Mouse (Mus musculus) left cerebral cortex, postnatal 10 days (tissue): ENCODE measurements around the gene Ccr4. TPM values are rescaled to one million over a fixed set of nuclear protein-coding genes. Genes with fewer than 3 reads are reported as not detected.
"Not testable (repeated sequence)": the region's sequence is repeated elsewhere in the genome, so short reads cannot be mapped to it uniquely, and the experiment has no call there.

Experiments
- DNase-seq, 2 experiments: peaks; one replicate each; pipeline ENCODE4 v3.0.0; 2021 to 2022; ENCODE audit warnings: low spot score in 2 of 2, mixed read lengths in 1 of 2; ENCODE audit errors: extremely low spot score in 1 of 2
- intact Hi-C: fragments of 180-260 bp; cut with DNase I; formaldehyde crosslinking; loops from one replicate; pipeline ENCODE4 v1.15.1; 2025
- total RNA-seq, 2 experiments: library from RNA; stranded (reverse); gene quantifications; 2 replicates each; pipeline ENCODE4 v1.2.3; 2021

Gene Ccr4
- total RNA-seq, 2 experiments from 2014 or later: not detected

- intact Hi-C loops: no loop called here
- no peak for DNase-seq
These were observed 21.2 kb upstream of the Ccr4 start for GRCm38 (mm10) chr9:114525891-114526290.

DNA sequence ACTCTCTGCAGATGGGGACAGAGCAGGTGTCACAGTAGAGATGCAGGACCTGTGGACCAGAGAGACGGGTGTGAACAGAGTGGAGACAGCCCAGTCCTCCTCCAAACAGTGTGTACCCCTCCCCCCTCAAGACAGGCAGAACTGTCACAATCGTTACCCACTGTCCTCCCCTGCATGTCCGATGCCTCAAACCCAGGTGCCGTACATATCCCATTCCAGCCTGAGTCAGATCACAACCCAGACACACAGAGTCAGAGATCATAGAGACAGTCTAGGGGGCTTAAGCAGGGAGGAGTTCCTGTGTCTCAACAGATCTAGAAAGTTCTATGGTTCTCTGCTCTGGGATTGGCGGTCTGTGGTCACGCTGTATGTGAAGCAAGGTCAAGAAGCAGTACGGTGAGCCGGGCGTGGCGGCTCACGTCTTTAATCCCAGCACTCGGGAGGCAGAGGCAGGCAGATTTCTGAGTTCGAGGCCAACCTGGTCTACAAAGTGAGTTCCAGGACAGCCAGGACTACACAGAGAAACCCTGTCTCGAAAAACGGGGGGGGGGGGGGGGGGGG lies 20.4 kb upstream of the Ccr4 start:
- intact Hi-C loops: no loop called here
- DNase-seq: no peak

GRCm38 (mm10) chr9:114522501-114522900 lies 17.8 kb upstream of the Ccr4 start:
- no peak for DNase-seq
- intact Hi-C loops: no loop called here

GRCm38 (mm10) chr9:114522041-114522440 lies 17.3 kb upstream of the Ccr4 start:
- intact Hi-C loops: no loop called here
- DNase-seq: no peak

- intact Hi-C loops, DNase-seq: not testable (repeated sequence)
These were observed 15.8 kb upstream of the Ccr4 start for GRCm38 (mm10) chr9:114520529-114520928.

- intact Hi-C loops: no loop called here
These were observed 14.2 kb upstream of the Ccr4 start for GRCm38 (mm10) chr9:114518812-114519477.

DNA sequence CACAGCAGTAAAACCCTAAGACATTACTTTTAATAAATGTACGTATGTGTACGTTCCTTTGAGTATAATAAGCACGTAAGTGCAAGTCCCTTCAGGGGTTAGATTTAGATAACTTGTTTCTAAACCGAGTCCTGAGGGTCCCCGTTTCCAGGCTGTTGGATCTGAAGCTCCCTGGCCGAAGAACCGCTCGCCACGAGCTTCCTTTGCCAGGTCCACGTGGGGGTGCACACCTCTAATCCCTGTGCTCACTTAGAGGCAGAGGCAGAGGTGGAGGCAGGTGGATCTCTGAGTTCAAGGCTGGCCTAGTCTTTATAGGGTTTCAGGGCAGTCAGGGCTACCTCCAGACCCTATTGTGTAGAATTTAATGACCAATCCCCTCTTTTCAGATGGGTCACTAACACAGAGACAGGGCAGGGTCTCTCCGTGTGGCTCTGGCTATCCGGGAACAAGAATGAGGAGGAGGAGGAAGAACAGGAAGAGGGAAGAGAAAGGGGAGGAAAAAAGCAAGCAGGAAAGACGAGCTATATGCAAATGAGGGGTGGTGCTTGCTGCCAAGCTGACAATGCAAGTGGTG lies 13.3 kb upstream of the Ccr4 start:
- no peak for DNase-seq
- intact Hi-C loops: no loop called here

More at GRCm38 (mm10) chr9:114518812-114519477, 14.2 kb upstream of the Ccr4 start:
- DNase-seq: no peak

DNA sequence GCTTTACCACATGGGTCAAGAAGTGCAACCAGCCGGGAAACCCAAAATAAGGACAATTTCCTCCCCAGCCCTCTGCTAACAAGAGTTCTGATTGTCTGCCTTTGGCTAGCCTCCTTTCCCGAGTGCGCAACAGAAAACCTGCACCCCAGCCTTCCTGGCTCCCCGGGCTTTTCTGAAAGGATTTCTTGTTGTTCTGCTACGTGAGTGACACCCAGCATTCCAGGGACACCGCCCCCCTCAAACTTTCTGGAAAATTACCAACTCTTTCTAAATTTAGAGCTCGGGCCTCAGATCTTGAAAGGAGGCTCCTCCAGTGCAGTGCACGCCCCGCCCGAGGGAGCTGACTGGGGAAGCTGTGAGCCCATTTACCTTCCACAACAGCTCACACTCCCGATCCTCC lies 10.6 kb upstream of the Ccr4 start, which contains the start of gene C130032M10Rik:
Gene C130032M10Rik (plus strand): TSS at position 334 of the 400 bp plus-strand sequence.
- intact Hi-C loops: no loop called here
- no peak for DNase-seq

GRCm38 (mm10) chr9:114512831-114513230 lies 8.1 kb upstream of the Ccr4 start:
- intact Hi-C loops: no loop called here
- no peak for DNase-seq

GRCm38 (mm10) chr9:114509785-114510184 lies 5.1 kb upstream of the Ccr4 start:
- intact Hi-C loops: no loop called here
- no peak for DNase-seq

- DNase-seq: no peak
- intact Hi-C loops: no loop called here
These were observed 2.7 kb upstream of the Ccr4 start for GRCm38 (mm10) chr9:114507421-114507820.

- DNase-seq: no peak
- intact Hi-C loops: no loop called here
These were observed 1.8 kb upstream of the Ccr4 start for GRCm38 (mm10) chr9:114506564-114506963.

- no peak for DNase-seq
- intact Hi-C loops: no loop called here
These were observed 1.8 kb downstream of the Ccr4 start for GRCm38 (mm10) chr9:114502711-114503427.

GRCm38 (mm10) chr9:114501913-114502312 lies 2.8 kb downstream of the Ccr4 start:
- DNase-seq: no peak
- intact Hi-C loops: no loop called here

DNA sequence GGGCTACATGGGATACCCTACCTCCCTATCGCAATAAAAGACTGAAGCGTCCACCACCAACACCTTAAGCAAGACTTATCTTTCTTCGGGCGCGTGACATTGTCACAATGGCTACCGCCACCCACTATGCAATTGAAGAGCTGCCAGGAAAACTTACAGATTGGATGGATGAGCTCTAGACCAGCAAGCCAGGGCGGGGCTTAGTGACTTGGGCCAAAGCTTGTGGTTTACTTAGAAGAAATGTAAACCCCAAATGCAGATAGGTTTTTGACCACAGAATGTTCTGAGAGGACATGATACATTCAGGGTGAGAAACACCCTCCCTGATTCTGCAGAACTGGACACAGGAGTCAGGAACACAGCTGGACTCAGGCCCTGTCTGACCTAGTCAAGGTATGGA lies 3.6 kb downstream of the Ccr4 start:
- no peak for DNase-seq
- intact Hi-C loops: no loop called here

DNA sequence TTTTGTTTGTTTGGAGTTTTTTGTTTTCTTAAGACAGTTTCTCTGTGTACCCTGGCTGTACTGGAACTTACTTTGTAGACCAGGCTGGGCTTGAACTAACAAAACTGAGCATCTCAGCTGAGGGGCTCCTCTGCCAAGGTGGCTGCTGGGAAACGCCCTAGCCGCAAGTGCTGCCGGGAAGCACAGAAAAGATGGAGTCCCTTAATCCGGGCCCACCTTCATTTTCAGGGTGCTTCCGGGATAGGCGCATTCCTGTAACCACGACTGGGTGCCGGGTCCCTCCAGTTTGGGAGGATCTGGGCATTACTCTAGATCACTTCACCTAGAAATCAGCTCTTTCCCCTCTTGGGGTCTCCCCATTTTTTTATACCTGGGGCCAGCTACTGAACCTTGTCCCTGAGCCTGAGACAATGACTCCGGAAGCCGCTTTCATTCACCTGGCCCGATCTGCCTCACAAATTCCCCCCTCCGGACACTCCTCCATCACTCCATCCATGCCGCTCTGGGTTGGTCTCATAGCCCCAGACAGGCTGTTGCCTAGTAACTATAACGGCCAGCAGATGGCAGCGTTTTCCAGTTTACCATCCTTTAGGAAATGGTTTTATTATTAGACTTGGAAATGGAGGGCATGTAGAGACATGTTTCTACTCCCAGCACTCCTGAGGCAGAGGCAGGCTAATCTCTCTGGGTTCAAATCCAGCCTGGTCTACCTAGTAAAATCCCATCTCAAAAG lies 4.8 kb downstream of the Ccr4 start:
- DNase-seq: peak in 1 of 2 experiments; percentile 57
- intact Hi-C loops: loop anchor here (5.0 kb wide), 2 partner anchors 82 to 83 kb away; no protein-coding TSS in a partner anchor

DNA sequence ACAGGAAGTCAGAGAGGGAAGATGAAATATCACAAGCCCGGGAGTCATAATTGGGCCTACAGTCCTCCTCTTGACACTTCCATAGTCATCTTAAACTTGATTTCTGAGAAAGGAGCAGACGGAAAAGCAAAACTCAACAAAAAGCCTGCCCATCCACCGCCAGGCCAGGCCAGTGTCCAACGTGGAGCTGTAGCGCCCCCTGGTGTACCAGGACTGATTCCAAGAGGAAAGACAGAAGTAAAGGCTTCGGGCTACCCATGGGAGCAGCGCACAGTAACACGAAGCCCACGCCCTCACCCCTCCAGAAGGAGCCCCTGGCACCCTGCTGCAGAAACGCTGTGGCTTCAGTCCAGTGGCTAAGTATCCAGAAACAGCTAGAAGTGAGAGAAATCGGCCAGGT lies 6.5 kb downstream of the Ccr4 start:
- DNase-seq: peak; percentile 59 to 89
- intact Hi-C loops: loop anchor here (5.0 kb wide), 2 partner anchors 81 to 84 kb away; no protein-coding TSS in a partner anchor

GRCm38 (mm10) chr9:114496469-114496868 lies 8.2 kb downstream of the Ccr4 start:
- intact Hi-C loops: loop anchor here (5.0 kb wide), 2 partner anchors 79 to 86 kb away; no protein-coding TSS in a partner anchor

More at GRCm38 (mm10) chr9:114496469-114496868, 8.2 kb downstream of the Ccr4 start:
- no peak for DNase-seq
